Mouse (Mus musculus): Measurements from ENCODE around the gene Grk6.

GRCm38 (mm10) chr13:55405783-55406390 lies 39.0 kb upstream of the Grk6 start:
- TF ChIP-seq CTCF (IDR thresholded peaks at IDR 0.05; ENCODE audit: borderline replicate concordance, insufficient read depth, low read length) (no peak), POLR2A (IDR thresholded peaks at IDR 0.05; ENCODE audit: low read depth, low read length) (no peak)

All from embryonic fibroblast, embryonic 13.5 days (primary cell).